Mouse (Mus musculus) bone marrow, adult 2 months (tissue): ENCODE measurements at regions not wholly inside any gene's neighbourhood (a gene's known extent, or its start where the extent isn't known, plus 50 kb on each side); places are given as distances from the start of the nearest gene placed in this dataset.

ENCODE experiments used
- H3K27ac ChIP-seq: fragments of 200-500 bp; 2 replicates; pipeline ENCODE4 v1.5.1; 2012; ENCODE audit warnings: low read depth, mild to moderate bottlenecking, control low read depth, inconsistent platforms, low read length; ENCODE audit not compliant: control insufficient read depth, poor library complexity, insufficient read depth
- H3K4me1 ChIP-seq: fragments of 200-500 bp; 2 replicates; pipeline ENCODE4 v1.6.1; 2011; ENCODE audit warnings: low read length; ENCODE audit not compliant: control insufficient read depth, insufficient read depth
- H3K4me3 ChIP-seq: fragments of 200-500 bp; replicated peaks from 2 replicates; pipeline ENCODE3; 2011; ENCODE audit warnings: mild to moderate bottlenecking, low read depth, low read length, control low read depth; ENCODE audit not compliant: control insufficient read depth
- CTCF ChIP-seq: fragments of 200-500 bp; IDR thresholded peaks from 2 replicates; pipeline ENCODE4 v1.5.1; 2011; ENCODE audit warnings: low read length, control low read depth; ENCODE audit not compliant: control insufficient read depth, insufficient read depth
- POLR2A ChIP-seq: fragments of 200-500 bp; IDR thresholded peaks from 2 replicates; pipeline ENCODE4 v1.6.1; 2011; ENCODE audit warnings: low read depth, mild to moderate bottlenecking, control low read depth, low read length, borderline replicate concordance; ENCODE audit not compliant: control insufficient read depth
- WGBS: fragments of 180-500 bp; shearing (Covaris S2); methylation state at CpG from one replicate; pipeline ENCODE4 v1.1.7; 2018; 5-methylcytosine and 5-hydroxymethylcytosine counted together

DNA sequence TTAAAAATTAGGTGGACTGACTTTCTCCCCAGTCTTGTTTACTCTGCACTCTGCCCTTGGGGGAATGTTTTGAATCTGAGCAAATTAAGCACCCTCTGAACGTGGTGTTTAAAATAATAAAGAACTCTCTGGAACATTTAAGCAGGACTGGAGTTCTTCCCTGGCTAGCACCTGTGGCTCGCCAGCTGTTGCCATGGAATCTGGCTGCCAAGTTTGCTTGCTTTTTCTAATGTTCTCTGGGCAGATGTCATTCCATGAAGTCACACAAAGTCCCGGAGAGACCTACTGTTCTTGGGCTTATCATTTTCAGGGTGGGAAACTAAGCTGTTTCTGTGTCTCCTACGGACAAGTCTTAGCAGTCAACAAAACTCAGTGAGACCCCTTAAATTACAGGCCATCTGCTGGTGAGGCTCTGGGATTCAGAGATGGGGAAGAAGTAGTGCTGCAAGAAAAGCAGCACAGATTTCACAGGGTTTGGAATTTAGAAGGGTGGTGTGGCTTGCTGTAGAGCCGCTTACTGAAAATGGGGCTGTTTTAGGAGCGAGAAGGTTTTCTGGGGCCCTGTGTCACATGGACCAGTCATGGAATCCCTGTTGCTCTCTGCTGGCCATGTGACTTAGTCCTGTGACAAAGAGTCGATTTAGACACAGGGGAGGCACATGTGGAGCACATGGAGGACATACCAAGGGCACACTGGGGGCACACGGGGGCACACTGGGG is 98.7 kb downstream of the Gas1 start:
- 75% methylated on average over 8 of the region's 8 CpGs for WGBS
- H3K4me3 ChIP-seq: no peak overlapping the region
- no peak overlapping the region for H3K27ac ChIP-seq
- H3K4me1 ChIP-seq: no peaks in the 10 kb centered on the region
- TF ChIP-seq POLR2A: no peak
- no peak for TF ChIP-seq CTCF

DNA sequence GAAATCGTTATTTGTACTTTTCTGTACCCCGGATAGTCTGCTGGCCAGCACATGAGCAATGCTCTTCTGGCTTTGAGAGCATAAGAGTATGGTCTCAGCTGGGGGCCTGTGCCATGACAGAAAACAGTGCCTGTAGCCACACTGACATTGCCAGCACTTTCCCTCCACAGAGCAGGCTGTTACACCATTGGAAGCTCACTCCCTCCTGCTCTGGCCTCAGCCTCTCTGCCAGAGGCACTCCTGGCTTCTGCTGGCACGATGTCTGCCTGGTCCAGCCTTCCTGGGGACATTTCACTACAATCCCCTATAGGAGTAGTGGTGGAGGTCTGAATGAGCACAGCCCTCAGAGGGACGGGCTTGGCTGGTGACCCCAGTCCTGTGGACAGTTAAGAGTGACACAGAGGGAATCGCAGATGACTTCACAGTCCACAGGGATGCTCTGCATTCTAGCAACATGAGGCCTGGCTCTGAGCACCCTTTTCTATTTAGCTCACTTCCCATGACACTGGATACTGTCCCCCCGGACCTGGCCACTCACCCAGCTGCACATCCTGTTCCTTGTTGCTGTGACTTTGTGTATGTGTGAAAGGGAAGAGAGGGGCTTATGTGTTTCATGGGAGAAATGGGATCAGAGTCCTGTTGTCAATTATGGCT is 100.9 kb downstream of the Gas1 start:
- WGBS: 59% methylated on average over 6 of the region's 6 CpGs
- H3K4me1 ChIP-seq: no peaks in the 10 kb centered on the region
- no peak for TF ChIP-seq CTCF
- no peak for TF ChIP-seq POLR2A
- H3K27ac ChIP-seq: no peak overlapping the region
- H3K4me3 ChIP-seq: no peak overlapping the region

DNA sequence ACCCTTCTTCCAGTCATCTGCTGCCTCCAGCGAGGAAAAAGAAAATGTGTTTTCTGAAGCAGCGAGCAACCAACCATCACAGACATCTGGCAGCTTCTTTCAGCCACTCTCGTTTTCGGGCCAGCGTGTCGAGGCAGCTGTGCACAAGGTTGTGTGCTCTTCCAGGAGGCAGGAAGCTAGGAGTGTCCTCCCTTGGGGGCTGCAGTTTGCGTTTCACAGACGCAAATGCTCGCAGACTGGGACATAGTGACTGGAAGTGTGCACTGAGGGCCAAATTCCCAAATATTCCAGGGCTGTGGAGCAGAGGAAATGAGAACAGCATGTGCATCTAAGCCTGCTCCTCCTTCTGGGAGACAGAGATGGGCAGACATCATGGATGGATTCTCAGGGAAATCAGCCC is 105.6 kb downstream of the Gas1 start:
- no peak overlapping the region for H3K27ac ChIP-seq
- 76% methylated on average over 9 of the region's 9 CpGs for WGBS
- H3K4me3 ChIP-seq: no peak overlapping the region
- no peak for TF ChIP-seq CTCF
- no peaks in the 10 kb centered on the region for H3K4me1 ChIP-seq

DNA sequence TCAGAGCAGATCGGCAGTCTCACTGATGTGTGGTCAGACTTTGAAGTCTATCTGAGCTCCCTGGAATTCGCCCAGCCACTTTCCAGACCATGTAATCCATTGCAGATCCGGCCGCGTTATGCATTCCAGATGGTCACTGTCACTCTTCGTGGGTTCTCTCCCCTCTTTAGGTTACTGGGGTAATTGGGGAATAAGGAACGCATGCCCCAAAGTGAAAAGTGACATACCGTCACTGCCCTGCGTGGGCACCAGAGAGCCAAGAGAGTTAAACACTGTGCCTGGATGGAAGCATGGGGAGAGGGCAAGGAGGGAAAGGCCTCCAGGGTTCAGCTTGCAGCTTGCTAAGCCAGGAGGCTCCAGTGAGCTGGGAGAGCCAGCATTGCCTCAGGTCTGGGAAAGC is 108.0 kb downstream of the Gas1 start:
- no peak for TF ChIP-seq POLR2A
- TF ChIP-seq CTCF: no peak
- H3K4me1 ChIP-seq: no peaks in the 10 kb centered on the region
- H3K27ac ChIP-seq: no peak overlapping the region
- no peak overlapping the region for H3K4me3 ChIP-seq
- WGBS: 65% methylated on average over 9 of the region's 9 CpGs

DNA sequence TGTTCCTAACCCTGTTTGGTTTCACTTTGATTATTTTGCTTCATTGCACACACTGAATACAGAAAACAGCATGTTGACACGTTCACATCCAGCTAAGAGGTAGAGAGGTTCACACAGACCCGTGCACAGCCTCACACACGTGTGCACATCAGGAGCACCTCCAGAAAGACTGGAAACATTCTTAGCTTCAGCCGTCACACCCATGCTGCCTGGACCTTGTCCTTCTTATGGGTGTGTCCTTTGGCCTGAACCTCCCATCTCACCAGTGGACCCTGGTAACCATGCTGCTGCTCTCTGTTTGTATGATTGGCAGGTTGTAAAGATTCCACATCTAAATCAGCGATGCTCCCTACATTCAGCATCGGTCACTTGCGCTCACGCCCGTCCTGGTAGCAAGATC is 109.8 kb downstream of the Gas1 start:
- no peak overlapping the region for H3K27ac ChIP-seq
- no peak overlapping the region for H3K4me3 ChIP-seq
- no peak for TF ChIP-seq POLR2A
- H3K4me1 ChIP-seq: no peaks in the 10 kb centered on the region
- WGBS: 84% methylated on average over 9 of the region's 9 CpGs

DNA sequence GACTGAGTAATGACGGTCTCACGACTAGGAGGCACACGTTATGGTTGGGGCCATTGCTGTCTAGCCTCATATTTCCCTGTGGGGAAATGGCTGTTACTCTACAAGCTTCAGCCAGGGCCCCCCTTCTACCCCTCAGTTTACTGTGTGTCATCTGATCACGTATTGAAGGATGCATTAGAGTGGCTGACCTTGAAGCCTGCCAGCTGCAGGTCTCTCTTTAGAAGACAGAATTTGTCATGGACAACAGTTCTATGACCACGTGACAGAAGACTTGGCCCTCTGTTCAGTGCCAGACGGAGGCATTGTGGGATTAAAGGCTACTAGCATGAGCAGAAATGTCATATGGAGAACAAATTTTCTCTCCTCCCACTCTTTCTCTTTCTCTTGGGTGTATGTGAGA is 115.6 kb downstream of the Gas1 start:
- Histone ChIP-seq H3K4me3 (no peak overlapping the region), H3K27ac (no peak overlapping the region), H3K4me1 (no peaks in the 10 kb centered on the region)
- no peak for TF ChIP-seq CTCF
- no peak for TF ChIP-seq POLR2A
- 82% methylated on average over 6 of the region's 6 CpGs for WGBS

DNA sequence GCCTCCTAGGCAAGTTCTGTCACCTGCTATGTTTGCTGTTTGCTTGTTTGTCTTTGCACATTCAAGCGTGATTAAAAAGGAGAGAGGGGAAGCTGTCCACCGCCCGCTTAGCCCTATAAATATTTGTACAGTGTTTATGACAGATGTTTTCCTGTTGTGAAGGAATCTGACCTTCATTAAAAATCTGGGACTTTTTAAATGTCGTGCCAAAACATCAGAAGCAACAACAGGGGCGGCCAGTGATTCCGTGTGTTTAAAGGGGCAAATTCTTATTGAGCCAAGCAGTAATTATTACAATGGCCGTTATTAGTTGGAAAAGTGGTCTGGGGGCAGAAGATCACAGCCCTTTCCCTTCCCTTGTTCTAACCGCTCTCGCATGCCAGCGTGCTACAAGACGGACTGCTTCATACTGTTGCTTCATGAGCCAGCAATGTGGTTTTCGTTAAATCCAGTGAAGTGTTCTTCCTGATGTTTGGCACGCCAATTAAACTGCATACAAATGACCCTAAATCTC is 119.3 kb downstream of the Gas1 start:
- no peak for TF ChIP-seq POLR2A
- Histone ChIP-seq H3K27ac (no peak overlapping the region), H3K4me1 (no peaks in the 10 kb centered on the region), H3K4me3 (no peak overlapping the region)
- 76% methylated on average over 13 of the region's 13 CpGs for WGBS

DNA sequence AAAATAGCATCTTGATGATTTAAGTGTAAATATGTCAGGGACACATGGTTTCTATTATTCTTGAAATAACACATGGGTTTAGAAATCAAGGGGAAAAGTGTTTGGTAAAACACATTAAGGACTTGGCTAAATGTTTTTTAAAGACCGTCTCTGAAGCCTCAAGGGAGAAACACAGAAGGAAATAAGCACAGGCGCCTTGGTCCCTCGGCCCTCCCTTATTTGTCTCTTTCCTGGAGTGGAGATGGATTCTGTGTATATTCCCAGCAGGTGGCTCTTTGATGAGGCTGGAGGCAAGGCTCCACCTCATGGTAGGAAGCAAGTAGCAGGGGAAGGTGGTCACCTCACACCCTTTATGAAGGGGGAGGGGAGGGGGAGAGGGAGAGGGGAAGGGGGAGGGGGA is 122.6 kb downstream of the Gas1 start:
- Histone ChIP-seq H3K4me1 (no peaks in the 10 kb centered on the region), H3K4me3 (no peak overlapping the region), H3K27ac (no peak overlapping the region)
- no peak for TF ChIP-seq POLR2A
- WGBS: 56% methylated on average over 3 of the region's 3 CpGs

DNA sequence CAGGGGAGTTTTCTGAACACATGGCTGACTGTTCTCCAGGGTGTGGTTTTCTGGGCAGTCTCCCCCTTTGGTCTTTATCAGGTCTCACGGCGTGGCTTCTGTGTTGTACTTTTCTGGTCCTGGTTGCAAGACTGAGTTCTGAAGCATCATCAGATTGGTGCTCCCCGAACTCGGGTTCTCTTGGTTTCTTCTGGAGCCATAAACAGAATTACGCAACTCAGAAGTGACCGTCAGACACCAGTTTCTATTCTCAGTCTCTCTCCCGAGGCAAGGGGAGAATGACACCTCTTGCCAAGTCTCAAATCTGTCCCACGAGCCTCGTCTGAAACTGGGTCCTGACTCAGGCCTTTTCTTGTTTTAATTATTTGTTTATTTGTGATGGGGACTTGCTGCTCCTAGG is 123.1 kb downstream of the Gas1 start:
- WGBS: 65% methylated on average over 9 of the region's 9 CpGs
- TF ChIP-seq POLR2A: no peak
- TF ChIP-seq CTCF: no peak
- peaks cover under 1% of the 10 kb centered on the region; the same call in 1 of the 2 replicates for H3K4me1 ChIP-seq
- H3K27ac ChIP-seq: no peak overlapping the region
- no peak overlapping the region for H3K4me3 ChIP-seq
